Mouse (Mus musculus) liver, adult 2 months (tissue): Measurements from ENCODE around the gene Kank4. TPM values are rescaled to one million over a fixed set of nuclear protein-coding genes. Genes with fewer than 3 reads are reported as not detected.

Experiments used
- DNase-seq: peaks from one replicate; pipeline ENCODE4 v3.0.0-alpha.2; 2011; ENCODE audit warnings: low read depth, low spot score; ENCODE audit errors: extremely low read depth
- H3K27ac ChIP-seq: fragments of 200-500 bp; replicated peaks from 2 replicates; pipeline ENCODE4 v1.5.1; 2012; ENCODE audit warnings: low read depth, mild to moderate bottlenecking, control low read depth, inconsistent platforms, low read length; ENCODE audit not compliant: insufficient read depth
- H3K27me3 ChIP-seq: fragments of 200-500 bp; 2 replicates; pipeline ENCODE4 v1.6.1; 2012; ENCODE audit warnings: mild to moderate bottlenecking, moderate library complexity, low read length, inconsistent platforms; ENCODE audit not compliant: control insufficient read depth, insufficient read depth
- H3K36me3 ChIP-seq: fragments of 200-500 bp; 2 replicates; pipeline ENCODE4 v1.6.1; 2012; ENCODE audit warnings: low read length, inconsistent platforms; ENCODE audit not compliant: control insufficient read depth, insufficient read depth
- H3K4me1 ChIP-seq: fragments of 200-500 bp; 2 replicates; pipeline ENCODE4 v1.6.1; 2011; ENCODE audit warnings: low read length; ENCODE audit not compliant: control insufficient read depth, insufficient read depth
- H3K4me3 ChIP-seq: fragments of 200-500 bp; 2 replicates; pipeline ENCODE4 v1.5.1; 2011; ENCODE audit warnings: low read depth, mild to moderate bottlenecking, control low read depth, low read length, moderate library complexity; ENCODE audit not compliant: insufficient read depth
- H3K79me2 ChIP-seq: fragments of 200-500 bp; 2 replicates; pipeline ENCODE4 v1.6.1; 2012; ENCODE audit warnings: inconsistent platforms, mild to moderate bottlenecking, low read length, moderate library complexity; ENCODE audit not compliant: control insufficient read depth, insufficient read depth
- H3K9ac ChIP-seq: fragments of 200-500 bp; 2 replicates; pipeline ENCODE4 v1.6.1; 2012; ENCODE audit warnings: low read depth, mild to moderate bottlenecking, control low read depth, inconsistent platforms, low read length
- CTCF ChIP-seq: fragments of 200-500 bp; IDR thresholded peaks from 2 replicates; pipeline ENCODE4 v1.5.1; 2011; ENCODE audit warnings: low read depth, low read length, control low read depth
- POLR2A ChIP-seq: fragments of 200-500 bp; IDR thresholded peaks from 2 replicates; pipeline ENCODE4 v1.6.1; 2011; ENCODE audit warnings: low read length, control low read depth; ENCODE audit not compliant: insufficient read depth; ENCODE audit errors: extremely low read depth
- WGBS: fragments of 180-500 bp; shearing (Covaris S2); methylation state at CpG from one replicate; pipeline ENCODE4 v1.1.7; 2018; 5-methylcytosine and 5-hydroxymethylcytosine counted together
- polyA plus RNA-seq: library from polyadenylated mRNA; depleted of rRNA; stranded (reverse); fragments of >200 nt; gene quantifications from 2 replicates; pipeline ENCODE4 v1.2.3, GENCODE M21; 2012; rRNA removed
- total RNA-seq: library from RNA; depleted of rRNA; stranded (reverse); fragments of >200 nt; gene quantifications from 2 replicates; pipeline ENCODE4 v1.2.3, GENCODE M21; 2014; rRNA removed

Kank4 gene
- total and polyA plus RNA-seq, 2 experiments = 0.01 TPM; not detected in 1

- 16% methylated on average over 8 of the region's 8 CpGs for WGBS
- no peaks in the 10 kb centered on the region for H3K36me3 ChIP-seq
- no peak overlapping the region for H3K27ac ChIP-seq
- no peaks in the 10 kb centered on the region for H3K79me2 ChIP-seq
- peak; percentile 36 for DNase-seq
- TF ChIP-seq CTCF (peak; percentile 92), POLR2A (no peak)
- no peaks in the 10 kb centered on the region for H3K4me1 ChIP-seq
- no peaks in the 10 kb centered on the region for H3K27me3 ChIP-seq
- H3K4me3 ChIP-seq = no peak overlapping the region
- H3K9ac ChIP-seq = no peak overlapping the region
These were observed 94.9 kb downstream of the Kank4 start for GRCm38 (mm10) chr4:98722454-98722853.

DNA sequence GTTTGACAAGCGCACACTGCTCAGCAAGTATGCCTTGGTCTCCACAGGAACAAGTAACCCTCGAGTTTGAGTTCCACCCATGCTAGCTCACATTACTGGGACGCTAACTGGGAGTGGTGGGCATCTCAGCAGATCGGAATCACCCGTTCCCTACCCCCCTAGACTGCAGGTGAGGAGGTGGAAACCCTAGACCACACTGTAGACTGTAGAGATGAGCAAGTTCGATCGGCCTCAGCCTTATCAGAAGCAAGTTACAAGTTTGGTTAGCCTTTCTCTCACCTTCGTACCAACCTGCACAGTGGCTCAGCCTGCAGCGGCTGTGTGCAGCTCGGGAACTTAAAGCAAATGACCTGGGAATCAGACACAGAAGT is 98.8 kb downstream of the Kank4 start:
- WGBS = 86% methylated on average over 10 of the region's 10 CpGs
- TF ChIP-seq POLR2A (no peak), CTCF (no peak)
- no peaks in the 10 kb centered on the region for H3K79me2 ChIP-seq

GRCm38 (mm10) chr4:98717735-98718546 is 99.4 kb downstream of the Kank4 start:
- Histone ChIP-seq H3K9ac (no peak overlapping the region), H3K4me1 (no peaks in the 10 kb centered on the region), H3K27me3 (no peaks in the 10 kb centered on the region), H3K79me2 (no peaks in the 10 kb centered on the region), H3K36me3 (no peaks in the 10 kb centered on the region), H3K4me3 (no peak overlapping the region), H3K27ac (no peak overlapping the region)
- TF ChIP-seq CTCF = no peak
- DNase-seq = no peak
- WGBS = 91% methylated on average over 17 of the region's 17 CpGs

More for the DNA sequence above, 98.8 kb downstream of the Kank4 start:
- Histone ChIP-seq H3K27ac (no peak overlapping the region), H3K4me3 (no peak overlapping the region), H3K27me3 (no peaks in the 10 kb centered on the region), H3K9ac (no peak overlapping the region), H3K36me3 (no peaks in the 10 kb centered on the region), H3K4me1 (no peaks in the 10 kb centered on the region)
- no peak for DNase-seq

- TF ChIP-seq CTCF (no peak), POLR2A (no peak)
- no peaks in the 10 kb centered on the region for H3K4me1 ChIP-seq
- 95% methylated on average over 8 of the region's 8 CpGs for WGBS
These were observed 106.4 kb downstream of the Kank4 start for GRCm38 (mm10) chr4:98710891-98711290.

More at GRCm38 (mm10) chr4:98710891-98711290, 106.4 kb downstream of the Kank4 start:
- Histone ChIP-seq H3K27me3 (no peaks in the 10 kb centered on the region), H3K36me3 (no peaks in the 10 kb centered on the region), H3K4me3 (no peak overlapping the region), H3K27ac (no peak overlapping the region), H3K9ac (no peak overlapping the region), H3K79me2 (no peaks in the 10 kb centered on the region)
- DNase-seq = no peak

Other genes with a start within 250 kb of the Kank4 start
- not detected in 2 replicates for gene L1td1, start 90.8 kb downstream of the Kank4 start, total RNA-seq
- gene L1td1, start 90.8 kb downstream of the Kank4 start, polyA plus RNA-seq = not detected in 2 replicates
- gene I0C0044D17Rik, start 6.3 kb upstream of the Kank4 start, total RNA-seq = not detected in 2 replicates
- gene I0C0044D17Rik, start 6.3 kb upstream of the Kank4 start, polyA plus RNA-seq = not detected in 2 replicates
- gene Usp1, start 106.3 kb upstream of the Kank4 start, total RNA-seq = 13.4 and 13.9 TPM in 2 replicates
- gene Usp1, start 106.3 kb upstream of the Kank4 start, polyA plus RNA-seq = 24.9 and 27.2 TPM in 2 replicates
- gene Angptl3, start 213.4 kb upstream of the Kank4 start, total RNA-seq = 520 and 564 TPM in 2 replicates
- gene Angptl3, start 213.4 kb upstream of the Kank4 start, polyA plus RNA-seq = 164 and 201 TPM in 2 replicates